Mouse (Mus musculus) ovary, postnatal 10 days (tissue): ENCODE data around the gene Rab11fip3.

Experiments used
- DNase-seq: peaks from one replicate; pipeline ENCODE4 v3.0.0; 2022; ENCODE audit warnings: low spot score

The Rab11fip3 gene

GRCm38 (mm10) chr17:25956201-25956600, 113.2 kb downstream of the Rab11fip3 start:
- no peak for DNase-seq

DNA sequence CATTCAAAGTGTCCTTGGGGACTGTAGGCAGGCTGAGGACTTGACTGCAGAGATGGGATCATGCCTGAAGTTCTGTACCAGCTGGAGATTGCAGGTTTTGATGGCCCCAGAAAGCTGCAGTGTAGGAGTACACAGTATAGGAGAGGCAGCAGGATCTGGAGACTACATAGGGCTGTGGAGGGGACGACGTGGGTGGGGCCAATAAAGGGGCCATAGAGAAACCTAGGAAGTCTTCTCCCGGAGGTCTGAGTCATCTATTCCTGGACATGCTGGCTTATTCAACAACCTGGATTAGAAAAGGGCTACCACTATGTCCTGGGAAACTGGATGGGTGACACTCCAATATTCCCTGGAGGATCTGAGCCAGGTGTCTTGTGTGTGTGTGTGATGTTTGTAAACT, 113.6 kb downstream of the Rab11fip3 start:
- DNase-seq, result no peak

DNA sequence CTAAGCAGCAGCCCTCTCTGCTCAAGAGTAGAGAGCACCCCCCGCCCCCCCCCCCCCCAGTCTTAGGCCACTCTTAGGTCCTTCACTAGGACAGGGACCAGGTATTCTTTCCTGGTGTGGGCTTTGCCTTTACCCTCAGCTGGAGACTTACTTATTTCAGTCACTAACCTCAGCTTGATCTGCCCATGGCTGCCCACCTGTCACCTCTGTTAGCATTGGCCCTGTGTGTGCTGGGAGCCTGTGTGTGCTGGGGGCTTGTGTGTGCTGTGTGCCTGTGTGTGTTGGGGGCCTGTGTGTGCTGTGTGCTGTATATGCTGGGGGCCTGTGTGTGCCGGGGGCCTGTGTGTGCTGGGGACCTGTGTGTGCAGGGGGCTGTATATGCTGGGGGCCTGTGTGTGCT, 114.7 kb downstream of the Rab11fip3 start:
- DNase-seq, result no peak

DNA sequence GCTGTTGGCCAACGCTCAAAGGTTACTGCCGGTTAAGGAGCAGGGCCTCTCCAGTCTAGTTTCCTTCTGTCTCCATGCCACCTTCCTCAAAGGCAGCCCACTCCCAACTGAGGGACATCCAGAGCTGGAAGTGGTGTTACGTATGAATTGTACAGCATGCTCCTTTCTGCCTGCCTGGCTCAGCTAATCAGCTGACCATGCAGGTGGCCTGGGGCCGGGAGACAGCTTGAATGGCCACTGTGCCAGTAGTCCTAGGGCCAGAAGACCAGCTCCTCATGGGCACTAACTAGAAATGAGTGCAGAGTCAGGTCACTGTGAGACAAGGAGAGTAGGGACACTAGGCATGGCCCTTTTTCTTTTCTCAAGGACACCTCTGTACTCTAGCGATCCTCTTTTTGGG, 116.2 kb downstream of the Rab11fip3 start:
- no peak for DNase-seq

DNA sequence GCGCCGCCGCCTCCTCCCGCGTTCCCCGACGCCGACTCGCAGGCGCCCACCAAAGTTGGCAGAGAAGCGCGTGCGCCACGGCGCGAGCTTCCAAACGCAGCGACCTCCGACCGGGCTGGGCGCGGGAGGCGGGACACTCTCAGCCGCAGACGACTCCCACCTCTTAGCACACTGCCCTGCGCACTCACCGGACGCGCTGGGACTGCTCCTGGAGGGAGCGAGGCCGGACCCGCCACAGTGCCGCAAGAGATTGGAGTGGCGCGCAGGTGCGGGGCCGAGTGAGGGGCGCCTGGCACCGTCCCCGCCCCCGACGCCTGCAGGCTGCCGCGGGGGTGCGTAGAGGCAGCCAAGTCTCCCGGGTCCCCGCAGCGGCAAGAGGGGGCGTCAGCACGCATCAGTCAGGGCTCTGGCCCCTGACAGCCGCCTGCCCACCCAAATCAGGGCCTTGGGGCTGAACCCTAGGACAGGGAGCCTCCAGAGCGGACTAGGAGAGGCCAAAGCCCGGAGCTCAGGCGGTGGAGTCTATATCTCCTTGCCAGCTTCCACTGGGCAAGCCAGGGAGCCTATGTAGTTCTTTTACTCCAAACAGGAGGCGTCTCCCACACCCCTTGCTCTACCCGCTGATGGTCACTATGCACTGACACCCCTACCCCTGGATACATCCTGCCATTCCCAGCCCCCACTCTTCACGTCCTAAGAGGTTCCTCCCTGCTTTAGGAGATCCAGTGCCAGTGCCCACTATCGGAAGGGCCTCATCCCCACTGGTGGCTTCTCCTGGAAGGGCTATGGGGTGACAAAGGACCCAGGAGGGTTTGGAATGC, 117.3 kb downstream of the Rab11fip3 start, which contains the start of gene A930017K11Rik:
A930017K11Rik (minus strand) TSS at position 763 of the 821 bp plus-strand sequence.
- DNase-seq, result no peak

DNA sequence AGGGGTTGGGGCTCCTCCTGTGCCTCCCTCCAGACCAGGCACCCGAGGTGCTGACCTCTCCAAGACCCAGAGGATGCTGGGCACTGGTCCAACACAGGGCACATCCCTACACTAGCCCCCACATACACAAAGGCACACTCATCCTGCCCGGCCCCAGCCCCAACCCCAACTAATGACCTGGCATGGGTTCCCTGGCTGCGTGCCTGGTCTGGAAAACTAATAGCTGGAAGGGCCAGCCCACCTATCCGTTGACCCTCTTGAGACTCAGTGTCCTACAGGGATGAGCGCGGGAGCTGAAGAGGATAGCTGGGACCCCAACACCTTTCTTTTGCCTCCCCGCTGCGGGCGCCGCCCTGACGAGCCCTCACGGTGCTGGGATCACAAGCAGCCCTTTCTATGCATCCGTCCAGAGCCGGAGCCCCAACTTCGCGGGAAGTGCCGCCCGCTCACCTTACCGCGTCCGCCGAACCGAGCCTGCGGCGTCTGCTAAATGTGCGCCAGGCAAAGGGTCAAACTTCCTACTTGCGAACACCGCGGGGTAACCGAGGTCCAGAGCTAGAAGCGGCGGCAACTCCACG, 118.0 kb downstream of the Rab11fip3 start:
- DNase-seq, result no peak

GRCm38 (mm10) chr17:25950706-25951105, 118.6 kb downstream of the Rab11fip3 start:
- DNase-seq, result no peak

- DNase-seq, result no peak
Observed at GRCm38 (mm10) chr17:25949981-25950380, 119.4 kb downstream of the Rab11fip3 start.

GRCm38 (mm10) chr17:25948051-25948450, 121.3 kb downstream of the Rab11fip3 start:
- no peak for DNase-seq

DNA sequence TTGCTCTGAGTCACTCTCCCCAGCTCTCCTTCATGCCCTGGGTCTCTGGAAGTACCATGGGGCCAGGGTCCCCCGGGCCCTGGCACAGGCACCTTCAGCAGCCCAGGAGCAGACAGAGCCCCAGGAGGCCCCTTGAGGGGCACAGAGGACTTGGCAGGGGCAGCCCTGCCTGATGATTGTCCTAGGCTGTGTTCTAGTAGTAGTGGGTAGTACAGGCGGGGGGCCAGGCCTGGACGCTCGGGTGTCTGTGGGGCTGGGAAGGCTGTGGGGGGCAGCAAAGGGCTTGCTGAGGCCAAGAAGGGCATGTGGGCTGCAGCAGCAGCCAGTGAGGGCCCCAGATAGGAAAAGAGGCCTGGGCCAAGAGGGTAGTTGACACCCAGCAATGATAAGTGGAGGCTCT, 121.8 kb downstream of the Rab11fip3 start:
- DNase-seq, result no peak

DNA sequence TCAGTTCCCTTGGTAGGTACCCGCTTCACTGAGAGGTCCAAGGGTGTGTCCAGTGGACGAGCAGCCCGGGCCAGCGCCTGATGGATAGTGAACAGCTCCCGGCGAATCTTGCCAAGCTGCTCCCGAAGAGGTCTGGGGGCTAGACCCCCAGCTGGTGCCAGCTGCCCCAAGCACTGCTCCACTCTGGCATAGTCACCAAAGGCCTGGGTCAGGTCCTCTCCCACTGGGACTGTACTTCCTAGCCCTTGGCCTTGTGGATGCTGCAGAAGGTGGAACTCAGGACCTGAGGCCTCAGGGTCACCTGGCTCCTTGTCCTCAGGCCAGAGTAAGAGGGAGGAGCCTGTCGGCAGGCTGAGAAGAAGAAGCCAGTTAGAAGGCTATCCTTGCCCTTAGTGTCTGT, 122.5 kb downstream of the Rab11fip3 start:
- no peak for DNase-seq

DNA sequence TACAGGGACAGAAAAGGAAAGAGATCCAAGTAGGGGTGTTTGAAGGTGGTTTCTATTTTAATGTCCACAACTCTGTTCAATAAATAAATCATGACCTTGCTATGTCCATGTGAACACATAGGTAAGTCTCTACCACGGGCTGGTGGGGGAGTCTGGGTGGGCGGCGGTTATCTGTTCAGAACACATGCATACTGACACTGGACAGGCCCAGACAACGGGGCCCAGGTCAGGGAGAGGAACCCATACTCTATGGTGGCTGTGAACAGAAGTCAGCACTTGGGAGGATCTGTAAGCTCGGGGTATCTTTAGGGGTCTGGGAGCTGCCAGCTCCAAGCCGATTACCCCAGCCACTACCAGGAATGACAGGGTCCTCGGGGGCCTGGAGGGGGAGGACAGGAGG, 123.0 kb downstream of the Rab11fip3 start:
- DNase-seq, result no peak

DNA sequence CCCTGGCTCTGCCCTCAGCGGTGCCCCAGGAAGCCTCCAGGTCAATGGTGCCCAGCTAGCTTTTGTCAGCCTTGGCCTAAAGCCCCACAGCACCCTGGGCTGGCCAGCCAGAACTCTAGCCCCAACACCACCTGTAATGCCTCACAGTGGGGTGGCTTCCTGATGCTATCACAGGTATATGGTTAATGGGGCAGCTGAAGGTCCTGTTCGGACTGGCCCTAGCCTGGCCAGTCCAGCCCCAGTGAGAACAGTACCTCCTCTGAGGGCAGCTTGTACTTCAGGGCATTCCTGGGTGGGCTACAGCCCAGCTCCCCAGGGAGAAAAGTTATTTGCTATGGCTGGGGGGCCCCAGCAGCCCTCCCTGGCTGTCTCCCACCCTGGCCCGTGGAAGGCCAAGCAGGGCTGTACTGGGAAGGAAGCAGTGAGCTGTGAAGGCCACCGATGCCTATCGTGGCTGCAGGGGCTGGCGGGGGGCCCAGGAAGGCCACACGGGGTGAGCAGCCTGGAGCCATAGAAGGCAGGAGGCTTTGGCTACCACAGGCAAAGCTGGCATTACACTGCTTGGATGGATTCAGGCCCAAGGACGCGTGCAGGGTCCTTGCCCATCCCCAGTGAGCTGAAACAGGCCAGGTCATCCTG, 123.7 kb downstream of the Rab11fip3 start:
- DNase-seq, result no peak

- no peak for DNase-seq
Observed at GRCm38 (mm10) chr17:25944366-25945163, 124.8 kb downstream of the Rab11fip3 start, which contains the start of the genes Pigq and Nhlrc4. Gene Pigq, minus strand, starts transcription at chr17:25944936. Gene Nhlrc4, minus strand, starts transcription at chr17:25944961.

- no peak for DNase-seq
Observed at GRCm38 (mm10) chr17:25943769-25944168, 125.6 kb downstream of the Rab11fip3 start.

- no peak for DNase-seq
Observed at GRCm38 (mm10) chr17:25943221-25943620, 126.1 kb downstream of the Rab11fip3 start.

DNA sequence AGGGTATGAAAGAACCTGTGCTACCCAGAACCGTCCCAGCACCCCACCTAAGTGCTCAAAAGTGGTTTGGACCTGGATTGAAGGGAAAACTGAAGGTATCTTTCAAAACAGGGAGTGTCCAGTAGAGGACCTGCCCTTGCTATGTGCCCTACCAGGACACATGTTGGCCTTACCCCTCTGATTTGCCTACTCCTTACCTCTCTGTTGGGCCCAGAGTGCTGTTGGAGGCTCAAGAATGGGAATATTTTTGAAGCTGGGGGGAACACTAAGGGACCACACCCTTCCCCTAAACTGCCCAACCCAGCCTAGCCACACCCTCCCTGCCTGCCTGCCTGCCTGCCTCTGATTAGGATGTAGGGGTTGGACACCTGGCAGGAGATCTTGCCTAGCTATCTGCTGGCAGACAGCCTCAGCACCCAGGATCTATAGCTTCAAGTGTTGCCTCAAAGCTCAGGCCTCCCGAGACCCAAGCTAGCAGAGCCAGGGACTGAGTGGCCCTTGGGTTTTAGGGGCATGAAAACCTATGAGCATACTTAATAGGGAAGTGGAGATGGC, 126.7 kb downstream of the Rab11fip3 start:
- no peak for DNase-seq

GRCm38 (mm10) chr17:25941511-25942241, 127.7 kb downstream of the Rab11fip3 start:
- DNase-seq, result peak; percentile 72
